Mouse (Mus musculus): ENCODE results near the gene Atcay. TPM values are rescaled to one million over a fixed set of nuclear protein-coding genes. Genes with fewer than 3 reads are reported as not detected.
A peak's percentile ranks its signal among the peaks of the same experiment; 100 is the strongest.
"Not testable (repeated sequence)": the region's sequence is repeated elsewhere in the genome, so short reads cannot be mapped to it uniquely, and the experiment has no call there.

Gene Atcay
- polyA plus RNA-seq, 1 experiment from 2014 or later, result 0.28 TPM

DNA sequence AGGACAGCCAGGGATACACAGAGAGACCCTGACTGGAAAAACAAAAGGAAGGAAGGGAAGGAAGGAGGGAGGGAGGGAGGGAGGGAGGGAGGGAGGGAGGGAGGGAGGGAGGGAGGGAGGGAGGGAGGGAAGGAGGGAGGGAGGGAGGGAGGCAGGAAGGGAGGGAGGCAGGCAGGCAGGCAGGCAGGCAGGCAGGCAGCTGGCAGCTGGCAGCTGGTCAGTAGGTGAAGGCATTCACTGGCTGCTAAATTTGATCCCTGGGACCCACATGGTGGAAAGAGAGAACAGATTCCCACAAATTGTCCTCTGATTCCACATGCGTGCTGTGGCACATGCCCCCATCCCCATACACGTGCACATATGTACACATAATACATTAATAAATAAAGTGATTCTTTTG is 8.0 kb upstream of the Atcay start:
- Histone ChIP-seq H3K9me3 (no peaks in the 10 kb centered on the region), H3K9ac (no peak overlapping the region), H3K27ac (no peak overlapping the region), H3K36me3 (no peaks in the 10 kb centered on the region), H3K27me3 (peaks cover 46% of the 10 kb centered on the region), H3K4me3 (no peak overlapping the region), H3K4me2 (no peak overlapping the region), H3K4me1 (peaks cover 15% of the 10 kb centered on the region)
- no peak for ATAC-seq (ENCODE audit: insufficient number of reproducible peaks, low FRiP score, low TSS enrichment, low read depth)
- WGBS, result 80% methylated on average over 2 of the region's 2 CpGs

- H3K4me2 ChIP-seq, result no peak overlapping the region
- no peaks in the 10 kb centered on the region for H3K9me3 ChIP-seq
- H3K4me3 ChIP-seq, result no peak overlapping the region
- ATAC-seq (ENCODE audit: insufficient number of reproducible peaks, low FRiP score, low TSS enrichment, low read depth), result no peak
- peaks cover 48% of the 10 kb centered on the region for H3K27me3 ChIP-seq
- no peak overlapping the region for H3K27ac ChIP-seq
- H3K36me3 ChIP-seq, result no peaks in the 10 kb centered on the region
- H3K9ac ChIP-seq, result no peak overlapping the region
- peaks cover 24% of the 10 kb centered on the region for H3K4me1 ChIP-seq
- 86% methylated on average over 12 of the region's 12 CpGs for WGBS
These were observed 6.0 kb upstream of the Atcay start for GRCm38 (mm10) chr10:81236471-81237268.

GRCm38 (mm10) chr10:81234206-81234605 is 3.6 kb upstream of the Atcay start:
- no peaks in the 10 kb centered on the region for H3K36me3 ChIP-seq
- no peak overlapping the region for H3K4me2 ChIP-seq
- ATAC-seq (ENCODE audit: insufficient number of reproducible peaks, low FRiP score, low TSS enrichment, low read depth), result no peak
- no peaks in the 10 kb centered on the region for H3K9me3 ChIP-seq
- H3K27me3 ChIP-seq, result peaks cover 48% of the 10 kb centered on the region
- H3K4me1 ChIP-seq, result peaks cover 25% of the 10 kb centered on the region
- H3K9ac ChIP-seq, result no peak overlapping the region
- no peak overlapping the region for H3K27ac ChIP-seq
- WGBS, result 81% methylated on average over 6 of the region's 6 CpGs
- no peak overlapping the region for H3K4me3 ChIP-seq

GRCm38 (mm10) chr10:81233226-81233585 is 2.6 kb upstream of the Atcay start:
- H3K4me1 ChIP-seq, result peaks cover 25% of the 10 kb centered on the region
- peak overlapping the region; percentile 73 for H3K9ac ChIP-seq
- WGBS, result under 1% methylated on average over 20 of the region's 28 CpGs
- peak; percentile 30; the same call in 1 of the 2 replicates for ATAC-seq (ENCODE audit: insufficient number of reproducible peaks, low FRiP score, low TSS enrichment, low read depth)
- H3K4me2 ChIP-seq, result peak overlapping the region; percentile 73
- 0 out of 2 replicates have a peak overlapping the region, but pooled peaks have one; percentile 27 for H3K27ac ChIP-seq
- no peaks in the 10 kb centered on the region for H3K9me3 ChIP-seq
- H3K27me3 ChIP-seq, result peaks cover 51% of the 10 kb centered on the region
- peak overlapping the region; percentile 73 for H3K4me3 ChIP-seq
- H3K36me3 ChIP-seq, result no peaks in the 10 kb centered on the region

GRCm38 (mm10) chr10:81232580-81233225 is 2.1 kb upstream of the Atcay start, which contains the start of gene Zfr2:
TSS of gene Zfr2 (plus strand) at chr10:81233155.
- ATAC-seq (ENCODE audit: insufficient number of reproducible peaks, low FRiP score, low TSS enrichment, low read depth), result peak; percentile 78
- peak within 1 kb of the TSS; percentile 73 for H3K4me3 ChIP-seq
- H3K27ac ChIP-seq, result 0 out of 2 replicates have a peak within 1 kb of the TSS, but pooled peaks have one; percentile 27
- peaks cover 51% of the 10 kb centered on the region for H3K27me3 ChIP-seq
- peak within 1 kb of the TSS; percentile 73 for H3K4me2 ChIP-seq
- H3K36me3 ChIP-seq, result no peaks in the 10 kb centered on the region
- 8% methylated on average over 29 of the region's 29 CpGs for WGBS
- peaks cover 21% of the 10 kb centered on the region for H3K4me1 ChIP-seq
- peak within 1 kb of the TSS; percentile 73 for H3K9ac ChIP-seq
- H3K9me3 ChIP-seq, result no peaks in the 10 kb centered on the region

- H3K27ac ChIP-seq, result no peak overlapping the region
- H3K27me3 ChIP-seq, result peaks cover 50% of the 10 kb centered on the region
- no peak for ATAC-seq (ENCODE audit: insufficient number of reproducible peaks, low FRiP score, low TSS enrichment, low read depth)
- no peaks in the 10 kb centered on the region for H3K36me3 ChIP-seq
- peaks cover 20% of the 10 kb centered on the region for H3K4me1 ChIP-seq
- H3K9ac ChIP-seq, result no peak overlapping the region
- no peak overlapping the region for H3K4me3 ChIP-seq
- H3K4me2 ChIP-seq, result no peak overlapping the region
- H3K9me3 ChIP-seq, result no peaks in the 10 kb centered on the region
- WGBS, result 49% methylated on average over 7 of the region's 7 CpGs
These were observed 803 bp upstream of the Atcay start for GRCm38 (mm10) chr10:81231436-81231835.

GRCm38 (mm10) chr10:81229735-81230437 is 747 bp downstream of the Atcay start:
- Histone ChIP-seq H3K27me3 (peaks cover 50% of the 10 kb centered on the region), H3K4me2 (peak overlapping the region; percentile 30; the same call in 1 of the 2 replicates), H3K36me3 (no peaks in the 10 kb centered on the region), H3K9ac (no peak overlapping the region), H3K9me3 (no peaks in the 10 kb centered on the region), H3K4me3 (0 out of 2 replicates have a peak overlapping the region, but pooled peaks have one; percentile 8), H3K4me1 (peaks cover 20% of the 10 kb centered on the region), H3K27ac (no peak overlapping the region)
- 10% methylated on average over 20 of the region's 20 CpGs for WGBS
- no peak for ATAC-seq (ENCODE audit: insufficient number of reproducible peaks, low FRiP score, low TSS enrichment, low read depth)

DNA sequence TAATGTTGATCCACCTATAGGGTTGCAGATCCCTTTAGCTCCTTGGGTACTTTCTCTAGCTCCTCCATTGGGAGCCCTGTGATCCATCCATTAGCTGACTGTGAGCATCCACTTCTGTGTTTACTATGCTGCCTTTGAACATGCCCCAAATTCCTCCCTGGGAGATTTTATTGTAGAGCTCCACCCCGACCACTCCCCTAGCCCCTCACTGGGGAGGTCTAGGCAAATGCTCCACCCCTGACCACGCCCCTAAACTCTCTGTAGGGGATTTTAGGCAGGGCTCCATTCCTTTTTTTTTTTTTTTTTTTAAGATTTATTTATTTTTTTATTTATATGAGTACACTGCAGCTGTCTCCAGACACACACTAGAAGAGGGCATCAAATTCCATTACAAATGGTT is 6.9 kb downstream of the Atcay start:
- not testable (repeated sequence) for H3K27ac ChIP-seq; H3K4me1 ChIP-seq; H3K4me3 ChIP-seq; H3K9me3 ChIP-seq; H3K36me3 ChIP-seq; H3K4me2 ChIP-seq; H3K9ac ChIP-seq; ATAC-seq (ENCODE audit: insufficient number of reproducible peaks, low FRiP score, low TSS enrichment, low read depth)
- 46% methylated on average over 2 of the region's 2 CpGs for WGBS
- H3K27me3 ChIP-seq, result peaks cover 15% of the 10 kb centered on the region

GRCm38 (mm10) chr10:81221402-81222015 is 9.1 kb downstream of the Atcay start:
- no peak overlapping the region for H3K9ac ChIP-seq
- no peak overlapping the region for H3K27ac ChIP-seq
- H3K4me2 ChIP-seq, result no peak overlapping the region
- H3K4me1 ChIP-seq, result peaks cover 3% of the 10 kb centered on the region; the same call in 1 of the 2 replicates
- H3K27me3 ChIP-seq, result 0 out of 2 replicates have a peak, but pooled peaks cover 9% of the 10 kb centered on the region
- no peak overlapping the region for H3K4me3 ChIP-seq
- WGBS, result 85% methylated on average over 5 of the region's 5 CpGs
- no peaks in the 10 kb centered on the region for H3K36me3 ChIP-seq
- H3K9me3 ChIP-seq, result no peaks in the 10 kb centered on the region
- ATAC-seq (ENCODE audit: insufficient number of reproducible peaks, low FRiP score, low TSS enrichment, low read depth), result no peak

DNA sequence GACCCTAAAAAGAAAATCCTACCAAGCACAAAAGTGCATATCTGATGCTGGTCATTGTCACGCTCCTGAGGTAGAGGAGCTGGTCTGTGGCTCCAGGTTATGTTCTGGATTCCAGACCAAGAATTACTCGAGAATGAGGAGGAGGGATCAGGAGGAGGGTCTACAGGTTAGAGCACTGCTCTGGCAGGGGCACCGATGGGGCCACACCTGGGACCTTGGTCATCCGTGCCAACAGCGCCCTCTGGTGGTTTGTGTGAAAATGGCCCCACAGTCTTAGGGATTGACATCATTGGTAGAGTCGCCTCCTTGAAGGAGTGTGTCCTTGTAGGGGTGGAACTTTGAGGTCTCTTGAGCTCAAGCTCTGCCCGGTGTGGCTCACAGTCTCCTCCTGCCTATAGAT is 12.7 kb downstream of the Atcay start:
- no peak overlapping the region for H3K27ac ChIP-seq
- H3K9ac ChIP-seq, result no peak overlapping the region
- H3K36me3 ChIP-seq, result no peaks in the 10 kb centered on the region
- 0 out of 2 replicates have a peak, but pooled peaks cover 9% of the 10 kb centered on the region for H3K27me3 ChIP-seq
- H3K4me2 ChIP-seq, result no peak overlapping the region
- H3K4me1 ChIP-seq, result peaks cover 3% of the 10 kb centered on the region; the same call in 1 of the 2 replicates
- no peak overlapping the region for H3K4me3 ChIP-seq
- 27% methylated on average over 7 of the region's 7 CpGs for WGBS
- ATAC-seq (ENCODE audit: insufficient number of reproducible peaks, low FRiP score, low TSS enrichment, low read depth), result no peak
- H3K9me3 ChIP-seq, result no peaks in the 10 kb centered on the region

- not testable (repeated sequence) for H3K4me1 ChIP-seq; H3K9ac ChIP-seq; H3K9me3 ChIP-seq; ATAC-seq (ENCODE audit: insufficient number of reproducible peaks, low FRiP score, low TSS enrichment, low read depth); H3K4me3 ChIP-seq; H3K27me3 ChIP-seq; H3K36me3 ChIP-seq; H3K4me2 ChIP-seq; H3K27ac ChIP-seq
- WGBS, result 35% methylated on average over 1 of the region's 1 CpGs
These were observed 13.4 kb downstream of the Atcay start for GRCm38 (mm10) chr10:81217267-81217666.
